Mouse (Mus musculus) embryonic facial prominence, embryonic 15.5 days (tissue): Measurements from ENCODE around the gene Treml4. TPM values are rescaled to one million over a fixed set of nuclear protein-coding genes. Genes with fewer than 3 reads are reported as not detected.

Experiments
- ATAC-seq: fragments of 200-750 bp; cut with Nextera tagmentation; 2 replicates; pipeline ENCODE4 v1.8.0; 2017; ENCODE audit warnings: low read depth, moderate TSS enrichment; ENCODE audit not compliant: insufficient number of reproducible peaks, low FRiP score, low TSS enrichment
- H3K27ac ChIP-seq: fragments of 300-500 bp; sonication (generic); replicated peaks from 2 replicates; pipeline ENCODE4 v1.5.1; 2015; ENCODE audit warnings: mild to moderate bottlenecking, inconsistent platforms
- H3K27me3 ChIP-seq: fragments of 300-500 bp; sonication (generic); 2 replicates; pipeline ENCODE4 v1.6.1; 2015; ENCODE audit warnings: inconsistent platforms
- H3K36me3 ChIP-seq: fragments of 300-500 bp; sonication (generic); 2 replicates; pipeline ENCODE4 v1.6.1; 2015; ENCODE audit warnings: mild to moderate bottlenecking, inconsistent platforms
- H3K4me1 ChIP-seq: fragments of 300-500 bp; sonication (generic); 2 replicates; pipeline ENCODE4 v1.6.1; 2015; ENCODE audit warnings: inconsistent platforms
- H3K4me2 ChIP-seq: fragments of 300-500 bp; sonication (generic); replicated peaks from 2 replicates; pipeline ENCODE4 v1.6.1; 2015; ENCODE audit warnings: mild to moderate bottlenecking, inconsistent platforms
- H3K4me3 ChIP-seq: fragments of 300-500 bp; sonication (generic); replicated peaks from 2 replicates; pipeline ENCODE4 v1.5.1; 2015; ENCODE audit warnings: mild to moderate bottlenecking, inconsistent platforms
- H3K9ac ChIP-seq: fragments of 300-500 bp; sonication (generic); 2 replicates; pipeline ENCODE4 v1.6.1; 2015; ENCODE audit warnings: inconsistent platforms
- H3K9me3 ChIP-seq: fragments of 300-500 bp; sonication (generic); replicated peaks from 2 replicates; pipeline ENCODE4 v1.6.1; 2016; ENCODE audit warnings: inconsistent platforms
- WGBS: fragments of 180-500 bp; shearing (Covaris S2); methylation state at CpG from one replicate; pipeline ENCODE4 v1.1.7; 2015; 5-methylcytosine and 5-hydroxymethylcytosine counted together
- polyA plus RNA-seq: library from polyadenylated mRNA; unstranded; fragments of >200 nt; fragmentation: Nextera tagmentation; extraction: Ambion mirVana; gene quantifications from 2 replicates; pipeline ENCODE4 v1.2.1, GENCODE M21; 2015

Gene Treml4
- polyA plus RNA-seq, 1 experiment from 2014 or later = 0.15 TPM

GRCm38 (mm10) chr17:48274885-48275284, 10.8 kb downstream of the Treml4 start:
- no peaks in the 10 kb centered on the region for H3K27me3 ChIP-seq
- H3K9me3 ChIP-seq = no peaks in the 10 kb centered on the region
- no peaks in the 10 kb centered on the region for H3K4me1 ChIP-seq
- ATAC-seq = no peak
- 29% methylated on average over 6 of the region's 6 CpGs for WGBS
- H3K27ac ChIP-seq = no peak overlapping the region
- H3K36me3 ChIP-seq = no peaks in the 10 kb centered on the region
- no peak overlapping the region for H3K4me2 ChIP-seq
- H3K9ac ChIP-seq = no peak overlapping the region
- H3K4me3 ChIP-seq = no peak overlapping the region

DNA sequence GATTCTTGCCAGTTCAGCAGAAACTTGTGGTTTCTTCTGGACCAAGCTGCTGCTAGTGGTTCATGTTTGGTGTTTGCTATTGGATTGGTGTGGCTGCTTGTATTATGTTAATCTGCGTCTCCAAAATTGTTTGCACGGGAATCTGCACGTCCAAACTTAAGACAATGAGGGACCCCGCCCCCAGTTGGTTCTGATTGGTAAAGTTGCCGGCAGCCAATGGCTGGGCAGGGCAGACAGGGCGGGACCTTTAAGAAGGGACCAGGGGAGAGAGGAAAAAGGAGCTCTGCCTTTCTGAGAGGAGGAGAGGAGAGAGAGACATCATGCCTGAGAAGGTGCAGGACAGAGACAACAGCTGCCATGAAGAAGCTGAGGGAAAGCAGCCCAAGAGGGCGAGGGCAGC, 11.6 kb downstream of the Treml4 start:
- Histone ChIP-seq H3K36me3 (no peaks in the 10 kb centered on the region), H3K27me3 (no peaks in the 10 kb centered on the region), H3K9ac (no peak overlapping the region), H3K27ac (no peak overlapping the region), H3K9me3 (no peaks in the 10 kb centered on the region), H3K4me1 (0 out of 2 replicates have a peak, but pooled peaks cover under 1% of the 10 kb centered on the region), H3K4me2 (no peak overlapping the region), H3K4me3 (no peak overlapping the region)
- no peak for ATAC-seq
- WGBS = 57% methylated on average over 7 of the region's 7 CpGs

DNA sequence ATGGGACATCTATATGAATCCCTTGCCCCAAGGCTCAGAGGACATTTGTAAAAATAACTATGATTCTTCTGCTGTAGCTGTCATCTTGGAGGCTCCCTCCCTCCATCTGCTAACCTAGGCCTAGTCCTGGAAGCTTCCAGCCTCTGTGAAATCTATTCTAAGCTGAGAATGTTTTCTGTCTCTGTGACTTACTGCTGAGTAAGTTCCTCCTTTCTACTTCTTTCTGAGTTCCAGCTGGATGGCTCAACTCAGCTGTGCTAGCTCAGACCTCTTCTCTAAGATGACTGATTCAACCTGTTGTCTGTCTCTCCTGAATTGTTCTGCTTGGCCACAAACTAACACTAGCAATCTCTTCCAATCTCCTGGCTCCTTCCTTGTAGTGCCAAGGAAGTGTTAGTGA, 14.3 kb downstream of the Treml4 start:
- no peaks in the 10 kb centered on the region for H3K36me3 ChIP-seq
- no peak overlapping the region for H3K4me2 ChIP-seq
- H3K27ac ChIP-seq = no peak overlapping the region
- peaks cover 8% of the 10 kb centered on the region; the same call in 1 of the 2 replicates for H3K4me1 ChIP-seq
- H3K9me3 ChIP-seq = no peaks in the 10 kb centered on the region
- no peaks in the 10 kb centered on the region for H3K27me3 ChIP-seq
- no peak for ATAC-seq
- H3K9ac ChIP-seq = no peak overlapping the region
- H3K4me3 ChIP-seq = no peak overlapping the region

DNA sequence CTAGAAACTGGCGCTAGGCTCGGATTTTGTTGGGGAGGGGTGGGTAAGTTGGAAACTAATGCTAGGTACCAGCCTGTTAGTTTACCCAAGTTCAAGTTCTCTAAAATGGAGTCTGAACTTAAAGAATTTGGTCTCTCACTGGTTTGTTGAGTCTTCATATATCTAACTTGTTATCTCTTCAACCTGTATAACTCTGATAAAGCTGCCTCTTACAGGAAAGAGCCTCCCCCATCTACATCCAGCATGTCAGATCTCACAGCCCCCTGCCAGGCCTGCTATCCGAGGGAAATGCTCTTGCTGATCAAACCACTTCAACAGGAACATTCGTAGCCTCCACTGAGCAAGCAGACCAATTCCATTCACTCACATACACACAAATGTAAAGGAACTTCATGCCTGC, 14.9 kb downstream of the Treml4 start:
- H3K9me3 ChIP-seq = no peaks in the 10 kb centered on the region
- H3K36me3 ChIP-seq = no peaks in the 10 kb centered on the region
- no peak overlapping the region for H3K27ac ChIP-seq
- no peak overlapping the region for H3K9ac ChIP-seq
- ATAC-seq = no peak
- no peak overlapping the region for H3K4me3 ChIP-seq
- 77% methylated on average over 4 of the region's 4 CpGs for WGBS
- H3K27me3 ChIP-seq = no peaks in the 10 kb centered on the region
- H3K4me1 ChIP-seq = peaks cover 8% of the 10 kb centered on the region; the same call in 1 of the 2 replicates
- H3K4me2 ChIP-seq = no peak overlapping the region

DNA sequence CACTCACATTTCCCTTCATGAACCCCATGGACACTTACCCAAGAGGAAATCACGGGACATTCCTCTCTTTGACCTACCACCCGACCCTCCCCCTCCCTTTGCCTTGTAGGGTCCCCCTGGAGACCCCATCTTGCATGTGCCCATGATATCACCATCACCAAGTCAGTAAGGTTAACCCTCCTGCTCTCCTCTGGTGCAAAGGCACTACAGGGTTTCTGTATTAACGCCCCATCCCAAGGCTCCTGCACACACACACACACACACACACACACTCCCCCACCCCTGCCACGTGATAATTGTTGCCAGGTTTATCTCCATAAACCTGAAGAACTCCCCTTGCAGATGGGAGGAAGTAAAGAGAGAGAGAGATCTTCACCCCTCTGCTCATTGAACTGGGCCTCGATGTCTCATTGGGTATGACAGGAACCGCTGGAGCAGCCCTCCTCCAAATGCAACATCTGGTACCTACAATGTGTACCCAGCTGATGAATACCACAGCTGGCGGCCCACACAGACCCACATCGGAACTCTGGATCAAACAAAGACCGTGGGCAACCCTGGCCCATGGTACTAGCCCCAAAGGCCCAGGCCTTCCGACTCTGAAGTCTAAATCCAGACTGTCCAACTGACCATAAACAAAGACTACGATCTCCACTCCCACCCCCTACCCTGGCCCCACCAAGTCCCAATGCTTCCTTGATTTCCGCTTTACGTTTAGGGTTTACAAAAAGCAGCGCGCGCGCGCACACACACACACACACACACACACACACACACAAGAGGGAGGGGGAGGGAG, 17.0 kb downstream of the Treml4 start:
- no peaks in the 10 kb centered on the region for H3K36me3 ChIP-seq
- peak overlapping the region; percentile 48 for H3K4me2 ChIP-seq
- 0 out of 2 replicates have a peak overlapping the region, but pooled peaks have one; percentile 3 for H3K27ac ChIP-seq
- peak; percentile 51 for ATAC-seq
- WGBS = 21% methylated on average over 18 of the region's 18 CpGs
- no peak overlapping the region for H3K9ac ChIP-seq
- no peaks in the 10 kb centered on the region for H3K9me3 ChIP-seq
- H3K27me3 ChIP-seq = no peaks in the 10 kb centered on the region
- peaks cover 8% of the 10 kb centered on the region; the same call in 1 of the 2 replicates for H3K4me1 ChIP-seq
- peak overlapping the region; percentile 35 for H3K4me3 ChIP-seq

GRCm38 (mm10) chr17:48281739-48282085, 17.6 kb downstream of the Treml4 start:
- Histone ChIP-seq H3K27ac (no peak overlapping the region), H3K27me3 (no peaks in the 10 kb centered on the region), H3K4me2 (peak overlapping the region; percentile 48), H3K9me3 (no peaks in the 10 kb centered on the region), H3K9ac (no peak overlapping the region), H3K4me1 (peaks cover 8% of the 10 kb centered on the region; the same call in 1 of the 2 replicates), H3K4me3 (peak overlapping the region; percentile 35), H3K36me3 (no peaks in the 10 kb centered on the region)
- ATAC-seq = no peak
- 1% methylated on average over 3 of the region's 3 CpGs for WGBS

- Histone ChIP-seq H3K27me3 (no peaks in the 10 kb centered on the region), H3K9me3 (no peaks in the 10 kb centered on the region), H3K9ac (no peak overlapping the region), H3K27ac (no peak overlapping the region), H3K36me3 (no peaks in the 10 kb centered on the region), H3K4me2 (no peak overlapping the region), H3K4me3 (no peak overlapping the region), H3K4me1 (no peaks in the 10 kb centered on the region)
- WGBS = 59% methylated on average over 1 of the region's 1 CpGs
- no peak for ATAC-seq
Observed at GRCm38 (mm10) chr17:48286765-48287164, 22.7 kb downstream of the Treml4 start.

DNA sequence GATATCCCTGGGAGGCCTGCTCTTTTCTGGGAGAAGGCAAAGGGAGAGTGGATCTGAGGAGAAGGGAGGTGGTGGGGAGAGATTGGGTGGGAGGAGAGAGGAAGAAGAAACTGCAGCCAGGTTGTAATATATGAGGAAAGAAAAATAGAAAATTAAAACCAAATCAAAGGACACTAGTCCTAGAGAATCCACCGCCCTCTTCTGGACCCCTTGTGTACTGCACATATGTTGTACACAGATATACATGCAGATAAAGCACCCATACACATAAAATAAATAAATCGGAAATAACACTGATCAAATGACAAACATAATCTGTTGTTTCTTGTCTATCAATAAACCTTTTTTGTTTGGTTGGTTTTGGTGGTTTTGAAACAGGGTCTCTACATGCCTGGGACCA, 23.2 kb downstream of the Treml4 start:
- ATAC-seq = no peak
- H3K27ac ChIP-seq = no peak overlapping the region
- H3K4me3 ChIP-seq = no peak overlapping the region
- no peaks in the 10 kb centered on the region for H3K27me3 ChIP-seq
- H3K36me3 ChIP-seq = no peaks in the 10 kb centered on the region
- H3K9ac ChIP-seq = no peak overlapping the region
- WGBS = 60% methylated on average over 2 of the region's 2 CpGs
- H3K9me3 ChIP-seq = no peaks in the 10 kb centered on the region
- H3K4me1 ChIP-seq = no peaks in the 10 kb centered on the region
- no peak overlapping the region for H3K4me2 ChIP-seq

- no peak for ATAC-seq
- no peak overlapping the region for H3K4me3 ChIP-seq
- 81% methylated on average over 5 of the region's 5 CpGs for WGBS
- no peak overlapping the region for H3K27ac ChIP-seq
- H3K4me1 ChIP-seq = no peaks in the 10 kb centered on the region
- H3K4me2 ChIP-seq = no peak overlapping the region
- no peak overlapping the region for H3K9ac ChIP-seq
- no peaks in the 10 kb centered on the region for H3K9me3 ChIP-seq
- no peaks in the 10 kb centered on the region for H3K36me3 ChIP-seq
- H3K27me3 ChIP-seq = no peaks in the 10 kb centered on the region
Observed at GRCm38 (mm10) chr17:48293500-48294194, 29.6 kb downstream of the Treml4 start.

DNA sequence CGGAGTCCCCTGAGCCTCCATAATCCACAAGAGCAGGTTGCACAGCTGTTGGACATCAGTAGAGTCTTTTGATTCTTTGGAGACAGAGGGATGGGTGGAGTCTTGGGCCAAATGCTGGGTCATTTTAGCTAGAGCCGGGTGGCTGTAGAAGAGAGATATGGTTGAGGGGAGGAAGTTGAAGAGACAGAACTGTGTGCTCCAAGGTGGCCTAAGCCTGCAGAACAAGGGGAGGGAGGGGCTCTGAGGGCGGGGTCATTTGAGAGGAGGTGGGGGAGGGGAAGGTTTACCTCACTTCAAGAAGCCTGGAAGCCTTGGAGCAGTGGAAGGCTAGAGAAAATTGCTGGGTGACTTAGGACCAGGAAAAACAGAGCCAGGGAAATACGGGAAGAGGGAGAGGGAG, 35.1 kb downstream of the Treml4 start, which contains the start of gene Treml2:
TSS of gene Treml2 (plus strand) at position 296 of the 400 bp plus-strand sequence.
- H3K4me1 ChIP-seq = no peaks in the 10 kb centered on the region
- H3K4me3 ChIP-seq = no peak within 1 kb of the TSS
- H3K36me3 ChIP-seq = no peaks in the 10 kb centered on the region
- no peak for ATAC-seq
- no peak within 1 kb of the TSS for H3K27ac ChIP-seq
- no peaks in the 10 kb centered on the region for H3K27me3 ChIP-seq
- WGBS = 31% methylated on average over 3 of the region's 4 CpGs
- H3K9me3 ChIP-seq = no peaks in the 10 kb centered on the region
- H3K9ac ChIP-seq = no peak within 1 kb of the TSS
- H3K4me2 ChIP-seq = no peak within 1 kb of the TSS

GRCm38 (mm10) chr17:48299756-48300155, 35.7 kb downstream of the Treml4 start:
- 46% methylated on average over 7 of the region's 7 CpGs for WGBS

More at GRCm38 (mm10) chr17:48299756-48300155, 35.7 kb downstream of the Treml4 start:
- no peaks in the 10 kb centered on the region for H3K9me3 ChIP-seq
- H3K4me2 ChIP-seq = no peak overlapping the region
- H3K4me1 ChIP-seq = no peaks in the 10 kb centered on the region
- H3K4me3 ChIP-seq = no peak overlapping the region
- H3K36me3 ChIP-seq = no peaks in the 10 kb centered on the region
- H3K9ac ChIP-seq = no peak overlapping the region
- H3K27me3 ChIP-seq = no peaks in the 10 kb centered on the region
- no peak for ATAC-seq
- no peak overlapping the region for H3K27ac ChIP-seq
